Mouse (Mus musculus): ENCODE results near the gene Mapk8ip1. TPM values are rescaled to one million over a fixed set of nuclear protein-coding genes. Genes with fewer than 3 reads are reported as not detected.

Mapk8ip1 gene
- polyA plus RNA-seq (2012; rRNA removed; ENCODE audit: low replicate concordance), result 5.9 and 6.5 TPM in 2 replicates

GRCm38 (mm10) chr2:92401091-92401561 is at the start of gene Mapk8ip1:
Gene Mapk8ip1, minus strand, starts transcription at chr2:92401263.

GRCm38 (mm10) chr2:92433578-92434374 is 32.7 kb upstream of the Mapk8ip1 start, which contains the start of gene Cry2:
Gene Cry2, minus strand, starts transcription at chr2:92434043.

GRCm38 (mm10) chr2:92381901-92382588 is 19.0 kb downstream of the Mapk8ip1 start, which contains the start of gene 1700029I15Rik:
Gene 1700029I15Rik, plus strand, starts transcription at chr2:92382538.

GRCm38 (mm10) chr2:92374514-92374913 is 26.5 kb downstream of the Mapk8ip1 start, which contains the start of the genes Pex16 and Large2:
Gene Pex16, plus strand, starts transcription at chr2:92374676.
Gene Large2, minus strand, starts transcription at chr2:92374869.

Other genes with a start within 250 kb of the Mapk8ip1 start
- gene Pex16, start 26.6 kb downstream of the Mapk8ip1 start, polyA plus RNA-seq (2012; rRNA removed; ENCODE audit: low replicate concordance), result 94.1 and 192 TPM in 2 replicates
- gene Large2, start 26.4 kb downstream of the Mapk8ip1 start, polyA plus RNA-seq (2012; rRNA removed; ENCODE audit: low replicate concordance), result 10.7 and 22.5 TPM in 2 replicates
- gene 1700029I15Rik, start 18.7 kb downstream of the Mapk8ip1 start, polyA plus RNA-seq (2012; rRNA removed; ENCODE audit: low replicate concordance), result 7.9 and 8.0 TPM in 2 replicates
- gene Cry2, start 32.8 kb upstream of the Mapk8ip1 start, polyA plus RNA-seq (2012; rRNA removed; ENCODE audit: low replicate concordance), result 5.3 and 8.8 TPM in 2 replicates
- 137 and 210 TPM in 2 replicates for gene Slc35c1, start 59.3 kb upstream of the Mapk8ip1 start, polyA plus RNA-seq (2012; rRNA removed; ENCODE audit: low replicate concordance)
- 4.0 and 7.2 TPM in 2 replicates for gene Chst1, start 198.4 kb upstream of the Mapk8ip1 start, polyA plus RNA-seq (2012; rRNA removed; ENCODE audit: low replicate concordance)